In the genomic region with DNA sequence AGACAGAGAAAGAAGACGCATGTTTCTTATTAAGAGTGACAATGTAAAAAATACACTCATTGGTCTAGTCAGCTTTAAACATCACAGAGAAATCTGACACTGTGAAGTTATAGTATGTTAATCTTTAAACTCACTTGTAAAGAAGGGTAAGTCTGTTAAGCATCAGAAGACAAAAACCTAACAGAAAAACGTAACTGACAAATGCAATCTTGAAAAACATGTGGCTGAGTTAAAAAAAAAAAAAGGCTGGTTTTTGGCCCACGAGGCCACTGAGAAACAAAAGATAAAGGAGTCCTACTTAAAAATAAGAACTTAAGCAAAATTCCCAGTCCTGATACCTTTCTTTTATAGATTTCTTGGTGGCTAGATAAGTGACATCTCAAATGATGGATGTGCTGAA, we compare ENCODE assay signal across 24 mouse cellular contexts.
"Had no signal": no experiment of that assay in that cellular context is flagged by ENCODE, and none has a peak within 500 bp of the region (broad histone marks: within the 10 kb centered on the region; RNA-seq: fewer than 3 reads in every experiment).

No protein-coding gene starts in this region.

- H3K9ac ChIP-seq: heart, embryonic 13.5 days; heart, embryonic 15.5 days; hindbrain, embryonic 13.5 days; hindbrain, embryonic 15.5 days; kidney, embryonic 15.5 days; limb, embryonic 13.5 days; limb, embryonic 15.5 days had no signal

- H3K4me3 ChIP-seq: heart, adult 2 months; heart, embryonic 13.5 days; heart, embryonic 15.5 days; hindbrain, embryonic 13.5 days; hindbrain, embryonic 15.5 days; kidney, embryonic 15.5 days; limb, embryonic 13.5 days; limb, embryonic 15.5 days had no signal

- H3K4me1 ChIP-seq: heart, embryonic 15.5 days; hindbrain, embryonic 13.5 days; hindbrain, embryonic 15.5 days; kidney, embryonic 15.5 days; limb, embryonic 13.5 days; limb, embryonic 15.5 days had no signal

- H3K27me3 ChIP-seq: heart, embryonic 13.5 days; heart, embryonic 15.5 days; hindbrain, embryonic 13.5 days; hindbrain, embryonic 15.5 days; kidney, embryonic 15.5 days; limb, embryonic 13.5 days; limb, embryonic 15.5 days had no signal

- ATAC-seq: hindbrain, postnatal 0 days; intestine, embryonic 16.5 days had no signal

- DNase-seq: gastrocnemius, postnatal 10 days; gastrocnemius, postnatal 25 days; heart, adult 2 months; heart, postnatal 14 days; heart, postnatal 36 days; kidney, adult 11 months; kidney, adult 2 months; kidney, adult 9 months; kidney, postnatal 14 days; kidney, postnatal 36 days; layer of hippocampus, adult 9-11 months; layer of hippocampus, postnatal 36 days; left cerebral cortex, postnatal 4 days had no signal

- H3K4me2 ChIP-seq: heart, embryonic 11.5 days; heart, embryonic 13.5 days; heart, embryonic 15.5 days; hindbrain, embryonic 13.5 days; hindbrain, embryonic 15.5 days; kidney, embryonic 15.5 days; limb, embryonic 13.5 days; limb, embryonic 15.5 days had no signal

- H3K9me3 ChIP-seq: heart, embryonic 13.5 days; heart, embryonic 15.5 days; hindbrain, embryonic 13.5 days; hindbrain, embryonic 15.5 days; kidney, embryonic 15.5 days; limb, embryonic 13.5 days; limb, embryonic 15.5 days had no signal

- H3K27ac ChIP-seq: heart, adult 2 months; heart, embryonic 13.5 days; heart, embryonic 15.5 days; hindbrain, embryonic 13.5 days; hindbrain, embryonic 15.5 days; hindbrain, postnatal 0 days; kidney, embryonic 15.5 days; kidney, postnatal 0 days; limb, embryonic 13.5 days; limb, embryonic 15.5 days had no signal
